Mouse (Mus musculus) testis, adult 2 months (tissue): Measurements from ENCODE around the gene Tango6. TPM values are rescaled to one million over a fixed set of nuclear protein-coding genes. Genes with fewer than 3 reads are reported as not detected.
A peak's percentile ranks its signal among the peaks of the same experiment; 100 is the strongest.

Experiments
- H3K27ac ChIP-seq: fragments of 200-500 bp; 2 replicates; pipeline ENCODE4 v1.5.1; 2012; ENCODE audit warnings: low read depth, low read length; ENCODE audit not compliant: control insufficient read depth, insufficient read depth
- H3K27me3 ChIP-seq: fragments of 200-500 bp; 2 replicates; pipeline ENCODE4 v1.6.1; 2012; ENCODE audit warnings: mild to moderate bottlenecking, low read length, moderate library complexity; ENCODE audit not compliant: control insufficient read depth, insufficient read depth
- H3K36me3 ChIP-seq: fragments of 200-500 bp; 2 replicates; pipeline ENCODE4 v1.6.1; 2012; ENCODE audit warnings: mild to moderate bottlenecking, low read length; ENCODE audit not compliant: control insufficient read depth, insufficient read depth
- H3K4me1 ChIP-seq: fragments of 200-500 bp; 2 replicates; pipeline ENCODE4 v1.6.1; 2012; ENCODE audit warnings: low read length; ENCODE audit not compliant: control insufficient read depth, insufficient read depth
- H3K4me3 ChIP-seq: fragments of 200-500 bp; 2 replicates; pipeline ENCODE4 v1.5.1; 2012; ENCODE audit warnings: low read depth, mild to moderate bottlenecking, low read length, moderate library complexity, mixed read lengths; ENCODE audit not compliant: control insufficient read depth
- CTCF ChIP-seq: fragments of 200-500 bp; IDR thresholded peaks from 2 replicates; pipeline ENCODE4 v1.5.1; 2012; ENCODE audit warnings: low read depth, mild to moderate bottlenecking, inconsistent platforms, low read length, moderate library complexity; ENCODE audit not compliant: control insufficient read depth, insufficient read depth, insufficient replicate concordance
- POLR2A ChIP-seq: fragments of 200-500 bp; IDR thresholded peaks from 2 replicates; pipeline ENCODE4 v1.6.1; 2012; ENCODE audit warnings: low read depth, mild to moderate bottlenecking, inconsistent platforms, low read length, moderate library complexity; ENCODE audit not compliant: control insufficient read depth
- polyA plus RNA-seq: library from polyadenylated mRNA; depleted of rRNA; stranded (reverse); fragments of >200 nt; gene quantifications from 2 replicates; pipeline ENCODE4 v1.2.3, GENCODE M21; 2012

Gene Tango6
- polyA plus RNA-seq, 1 experiment = 3.3 TPM

DNA sequence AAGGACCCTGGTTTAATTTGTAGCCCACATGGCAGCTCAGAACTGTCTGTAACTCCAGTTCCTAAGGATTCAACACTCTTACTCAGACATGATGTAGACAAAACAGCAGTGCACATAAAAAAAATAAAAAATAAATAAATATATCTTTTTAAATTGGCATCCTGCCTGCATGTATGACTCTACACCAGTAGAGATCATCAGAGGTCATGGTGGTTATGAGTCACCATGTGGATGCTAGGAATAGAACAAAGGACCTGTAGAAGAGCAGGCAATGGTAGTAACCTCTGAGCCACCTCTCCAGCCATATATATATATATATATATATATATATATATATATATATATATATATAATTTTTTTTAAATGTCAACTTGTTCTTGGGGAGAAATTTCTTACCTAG lies 26.8 kb upstream of the Tango6 start:
- Histone ChIP-seq H3K27ac (no peak overlapping the region), H3K4me1 (no peaks in the 10 kb centered on the region), H3K27me3 (no peaks in the 10 kb centered on the region), H3K4me3 (no peak overlapping the region), H3K36me3 (no peaks in the 10 kb centered on the region)
- no peak for TF ChIP-seq CTCF
- no peak for TF ChIP-seq POLR2A

DNA sequence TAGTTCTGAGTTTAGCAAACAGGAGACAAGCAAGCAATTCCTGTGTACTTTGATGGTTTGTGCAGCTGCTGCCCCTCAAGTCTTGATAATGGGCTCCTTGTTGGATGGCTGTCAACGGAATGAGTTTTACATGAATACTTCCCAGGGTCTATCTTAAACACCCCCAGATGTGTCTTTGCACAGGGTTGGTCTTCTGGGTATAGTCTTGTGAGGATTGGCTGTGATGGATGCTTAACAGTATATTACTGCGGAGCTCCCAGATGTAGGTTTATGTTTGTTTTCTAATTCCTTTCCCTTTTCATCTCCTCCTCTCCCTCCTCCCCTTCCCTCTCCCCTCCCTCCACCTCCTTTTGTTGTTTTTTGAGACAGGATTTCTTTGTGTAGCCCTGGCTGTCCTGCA lies 10.1 kb upstream of the Tango6 start:
- no peak for TF ChIP-seq POLR2A
- TF ChIP-seq CTCF = no peak
- Histone ChIP-seq H3K36me3 (no peaks in the 10 kb centered on the region), H3K4me3 (no peak overlapping the region), H3K4me1 (peaks cover 4% of the 10 kb centered on the region; the same call in 1 of the 2 replicates), H3K27me3 (no peaks in the 10 kb centered on the region), H3K27ac (no peak overlapping the region)

DNA sequence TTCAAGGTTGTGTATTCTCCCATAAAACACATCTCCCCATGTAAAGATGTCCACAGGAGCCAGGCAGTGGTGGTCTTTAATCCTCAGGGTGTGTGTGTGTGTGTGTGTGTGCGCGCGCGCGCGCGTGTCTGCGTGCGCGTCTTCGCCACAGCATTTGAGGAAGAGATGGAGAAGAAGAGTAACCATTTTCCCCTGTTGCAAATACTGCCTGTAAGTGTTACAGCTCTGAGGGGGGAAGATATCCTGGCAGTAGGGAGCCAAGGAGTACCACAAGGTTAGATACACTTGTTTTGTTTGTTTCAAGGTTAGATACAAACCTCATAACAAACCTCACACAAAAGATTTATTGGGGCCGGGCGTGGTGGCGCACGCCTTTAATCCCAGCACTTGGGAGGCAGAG lies 8.6 kb upstream of the Tango6 start:
- Histone ChIP-seq H3K4me1 (peaks cover 4% of the 10 kb centered on the region; the same call in 1 of the 2 replicates), H3K27me3 (no peaks in the 10 kb centered on the region), H3K36me3 (no peaks in the 10 kb centered on the region), H3K27ac (no peak overlapping the region), H3K4me3 (no peak overlapping the region)
- no peak for TF ChIP-seq CTCF
- TF ChIP-seq POLR2A = no peak

DNA sequence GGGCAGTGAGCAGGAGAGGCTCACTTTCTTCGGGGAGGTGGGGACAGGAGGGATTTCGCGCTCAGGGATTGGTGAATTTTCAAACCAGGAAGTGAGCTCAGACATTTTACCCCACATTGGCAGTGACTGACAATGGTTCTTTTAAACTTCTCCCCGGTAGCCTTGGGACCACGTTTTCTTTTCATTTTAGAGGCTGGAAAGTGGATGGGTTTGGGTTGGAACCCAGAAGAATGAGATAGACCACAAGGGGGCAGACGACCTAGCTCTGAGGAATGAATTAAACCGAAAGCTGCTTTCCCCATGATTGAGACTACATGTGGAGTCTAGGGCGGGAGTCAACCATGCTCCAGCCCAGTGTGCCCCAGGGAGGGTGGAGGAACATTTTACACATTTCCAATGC lies 8.0 kb upstream of the Tango6 start:
- Histone ChIP-seq H3K4me3 (no peak overlapping the region), H3K27me3 (no peaks in the 10 kb centered on the region), H3K27ac (no peak overlapping the region), H3K36me3 (no peaks in the 10 kb centered on the region), H3K4me1 (peaks cover 4% of the 10 kb centered on the region; the same call in 1 of the 2 replicates)
- TF ChIP-seq POLR2A = no peak
- TF ChIP-seq CTCF = no peak

DNA sequence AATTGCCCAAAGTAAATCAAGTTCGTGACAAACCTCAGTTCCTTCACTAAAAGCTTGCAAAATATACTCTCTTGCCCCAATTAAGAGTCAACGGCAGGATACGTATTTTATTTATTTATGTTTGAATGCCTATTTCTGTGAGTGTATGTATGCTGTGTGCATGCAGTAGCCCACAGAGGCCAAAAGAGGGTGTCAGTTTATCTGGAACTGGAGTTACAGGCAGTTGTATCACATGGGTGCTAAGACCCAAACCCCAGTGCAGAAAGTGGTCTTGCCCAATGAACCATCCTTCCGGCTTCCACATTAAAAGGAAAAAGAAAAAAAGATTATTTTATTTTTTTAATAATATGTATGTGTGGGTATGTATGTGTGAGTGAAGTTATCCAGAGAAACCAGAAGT lies 1.5 kb downstream of the Tango6 start:
- no peak overlapping the region for H3K27ac ChIP-seq
- H3K4me3 ChIP-seq = no peak overlapping the region
- H3K27me3 ChIP-seq = no peaks in the 10 kb centered on the region
- TF ChIP-seq POLR2A (no peak), CTCF (no peak)
- H3K36me3 ChIP-seq = no peaks in the 10 kb centered on the region
- H3K4me1 ChIP-seq = no peaks in the 10 kb centered on the region

DNA sequence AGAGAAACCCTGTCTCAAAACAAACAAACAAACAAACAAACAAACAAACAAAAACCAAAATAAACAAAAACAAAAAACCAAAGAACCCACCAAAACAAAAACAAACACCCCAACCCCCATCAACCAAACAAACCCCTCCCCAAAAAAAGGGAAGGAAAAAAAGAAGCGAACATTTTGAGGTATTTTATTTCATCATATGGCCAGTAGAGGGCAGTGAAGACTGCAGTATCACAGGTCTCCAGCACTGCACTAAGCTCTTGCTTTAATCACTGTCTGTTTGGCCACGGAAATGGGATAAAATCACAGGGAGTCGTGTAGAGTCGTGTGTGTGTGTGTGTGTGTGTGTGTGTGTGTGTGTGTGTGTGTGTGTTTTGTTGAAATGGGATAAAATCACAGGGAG lies 4.6 kb downstream of the Tango6 start:
- TF ChIP-seq POLR2A (no peak), CTCF (peak; percentile 26; the same call in 1 of the 2 replicates)
- no peak overlapping the region for H3K4me3 ChIP-seq

DNA sequence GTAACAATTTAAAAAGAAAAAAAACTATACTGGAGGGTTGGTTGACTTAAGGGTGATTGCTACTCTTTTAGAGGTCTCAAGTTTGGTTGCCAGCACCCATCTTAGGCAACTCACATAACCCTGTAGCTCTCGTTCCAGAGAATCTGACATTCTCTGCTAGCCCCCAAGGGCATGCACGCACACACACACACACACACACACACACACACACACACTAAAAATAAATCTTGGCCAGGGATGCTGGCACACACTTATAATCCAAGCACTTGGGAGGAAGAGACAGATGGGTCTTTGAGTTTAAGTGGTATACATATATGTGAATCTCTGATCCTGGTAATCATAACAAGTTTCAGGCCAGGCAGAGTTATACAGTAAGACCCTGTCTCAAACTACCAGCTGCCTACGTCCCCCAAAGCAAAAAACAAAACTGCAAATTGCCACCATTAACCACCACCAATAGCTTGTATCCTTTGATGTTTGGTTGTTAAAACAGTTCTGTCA lies 14.9 kb downstream of the Tango6 start:
- Histone ChIP-seq H3K4me1 (no peaks in the 10 kb centered on the region), H3K4me3 (no peak overlapping the region), H3K27ac (no peak overlapping the region), H3K36me3 (no peaks in the 10 kb centered on the region), H3K27me3 (no peaks in the 10 kb centered on the region)
- TF ChIP-seq CTCF = no peak
- TF ChIP-seq POLR2A = no peak

More for the DNA sequence above, 4.6 kb downstream of the Tango6 start:
- H3K27me3 ChIP-seq = no peaks in the 10 kb centered on the region
- no peaks in the 10 kb centered on the region for H3K36me3 ChIP-seq
- no peaks in the 10 kb centered on the region for H3K4me1 ChIP-seq
- no peak overlapping the region for H3K27ac ChIP-seq

DNA sequence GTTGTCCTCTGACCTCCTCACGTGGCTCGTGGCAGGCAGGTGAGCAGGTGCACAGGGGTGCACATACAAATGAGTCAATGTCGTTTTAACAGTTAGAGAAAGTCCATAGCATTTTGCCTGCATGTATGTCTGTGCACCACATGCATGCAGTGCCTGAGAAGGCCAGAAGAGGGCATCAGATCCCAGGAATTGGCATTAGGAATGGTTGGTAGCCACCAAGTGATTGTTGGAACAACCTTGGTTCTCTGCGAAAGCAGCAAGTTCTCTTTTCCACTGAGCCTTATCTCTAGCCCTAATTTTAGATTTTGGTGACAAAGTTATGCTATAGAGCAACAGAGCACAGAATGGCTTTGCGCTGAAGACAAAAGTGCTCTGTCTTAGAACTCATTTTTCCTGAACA lies 16.7 kb downstream of the Tango6 start:
- no peaks in the 10 kb centered on the region for H3K4me1 ChIP-seq
- H3K27ac ChIP-seq = no peak overlapping the region
- no peaks in the 10 kb centered on the region for H3K36me3 ChIP-seq
- no peak overlapping the region for H3K4me3 ChIP-seq
- no peaks in the 10 kb centered on the region for H3K27me3 ChIP-seq
- no peak for TF ChIP-seq POLR2A
- TF ChIP-seq CTCF = peak; percentile 32; the same call in 1 of the 2 replicates
